In the genomic region with DNA sequence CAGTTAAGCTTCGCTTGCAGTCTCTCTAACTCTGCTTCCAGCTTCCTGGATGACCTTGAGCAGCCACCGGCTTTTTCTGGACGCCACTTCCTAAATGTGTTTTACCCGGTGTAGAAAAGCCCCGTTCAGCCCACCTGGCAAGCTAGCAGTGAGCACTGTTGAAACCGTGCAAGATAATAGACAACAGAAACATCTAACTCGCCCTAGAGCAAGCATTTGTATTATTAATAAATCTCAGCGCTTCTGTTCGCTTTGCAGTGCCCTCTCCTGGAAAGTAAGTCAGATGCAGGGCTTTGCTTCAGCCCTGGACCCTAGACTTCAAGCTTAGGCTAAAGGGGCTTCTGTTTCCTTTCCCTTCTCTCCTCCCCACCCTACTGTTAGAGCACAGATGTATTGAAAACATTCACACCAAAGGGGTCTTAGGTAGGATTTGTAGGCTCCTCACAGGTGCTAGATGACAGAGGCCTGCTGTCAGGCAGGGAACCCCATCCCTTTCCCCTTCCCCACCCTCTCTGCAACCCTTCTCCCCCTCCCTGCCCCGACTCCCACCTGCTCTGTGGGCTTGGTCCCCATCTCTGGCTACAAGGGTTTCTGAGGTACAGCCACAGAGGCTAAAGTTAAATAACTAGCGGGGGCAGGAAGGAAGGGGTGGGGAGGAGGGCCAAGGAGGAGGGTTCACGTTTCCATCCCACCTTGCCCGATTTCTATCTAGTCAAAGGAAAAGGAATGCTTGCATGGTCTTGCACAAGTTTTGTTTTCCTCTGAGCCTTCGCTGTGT, we compare ENCODE assay signal across 8 mouse cellular contexts. TPM values are rescaled to one million over a fixed set of nuclear protein-coding genes. Genes with fewer than 3 reads are reported as not detected.
A peak's percentile ranks its signal among the peaks of the same experiment; 100 is the strongest.
DNase-seq lines count a peak whose midpoint lies in the region; ATAC-seq and TF ChIP-seq lines count a peak whose summit lies in the region.

A gene (minus strand): TSS at position 593 of the 778 bp plus-strand sequence.

- peaks cover 37% of the 10 kb centered on the region for H3K27me3 ChIP-seq in heart, embryonic 15.5 days
- peaks cover 5% of the 10 kb centered on the region for H3K27me3 ChIP-seq in lung, postnatal 0 days (replicated peaks; ENCODE audit: insufficient read depth, low read length)

- DNase-seq in kidney, adult 18-20 months, result peak; percentile 42
- DNase-seq in kidney, adult 8-10 months, result no peak
- peak; percentile 80 for DNase-seq in brain, adult 2 months (ENCODE audit: low read depth, low spot score)
- peak; percentile 54 for DNase-seq in lung, postnatal 0 days (ENCODE audit: low spot score)
- no peak for DNase-seq in right cerebral cortex, postnatal 25 days
- DNase-seq in adrenal gland, adult 18-20 months (ENCODE audit: low spot score in 2 of 2), result no peak
- DNase-seq in right cerebral cortex, postnatal 10 days (ENCODE audit: low spot score in 2 of 2), result no peak

- H3K4me3 ChIP-seq in heart, embryonic 15.5 days, result peak within 1 kb of the TSS; percentile 39
- H3K4me3 ChIP-seq in lung, postnatal 0 days (ENCODE audit: low read depth, low read length), result 0 out of 2 replicates have a peak within 1 kb of the TSS, but pooled peaks have one; percentile 28

- peak within 1 kb of the TSS; percentile 59 for H3K9ac ChIP-seq in heart, embryonic 15.5 days
- peak within 1 kb of the TSS; percentile 10; the same call in 1 of the 2 replicates for H3K9ac ChIP-seq in lung, postnatal 0 days (replicated peaks; ENCODE audit: low read depth)

- no peaks in the 10 kb centered on the region for H3K9me3 ChIP-seq in heart, embryonic 15.5 days (replicated peaks)
- no peaks in the 10 kb centered on the region for H3K9me3 ChIP-seq in lung, postnatal 0 days (ENCODE audit: low read length)

- peaks cover 63% of the 10 kb centered on the region for H3K4me1 ChIP-seq in heart, embryonic 15.5 days (replicated peaks)
- peaks cover 22% of the 10 kb centered on the region for H3K4me1 ChIP-seq in lung, postnatal 0 days (ENCODE audit: insufficient read depth, low read depth, low read length)

- TF ChIP-seq EP300 in lung, postnatal 0 days (IDR thresholded peaks at IDR 0.05), result no peak

- no peak for ATAC-seq in heart, embryonic 15.5 days (replicated peaks; ENCODE audit: insufficient number of reproducible peaks, insufficient read depth, low FRiP score, low read depth)
- ATAC-seq in lung, postnatal 0 days, result no peak

- H3K36me3 ChIP-seq in heart, embryonic 15.5 days, result no peaks in the 10 kb centered on the region
- H3K36me3 ChIP-seq in lung, postnatal 0 days (ENCODE audit: insufficient read depth, low read length), result no peaks in the 10 kb centered on the region

- 0 out of 2 replicates have a peak within 1 kb of the TSS, but pooled peaks have one; percentile 81 for H3K27ac ChIP-seq in heart, embryonic 15.5 days
- no peak within 1 kb of the TSS for H3K27ac ChIP-seq in lung, postnatal 0 days (ENCODE audit: low read length)

- WGBS in heart, embryonic 15.5 days, result 28% methylated on average over 14 of the region's 14 CpGs
- 19% methylated on average over 14 of the region's 14 CpGs for WGBS in lung, postnatal 0 days

- peak; percentile 68 for TF ChIP-seq CTCF in lung, postnatal 0 days (IDR thresholded peaks at IDR 0.05)

- peak within 1 kb of the TSS; percentile 71 for H3K4me2 ChIP-seq in heart, embryonic 15.5 days
- H3K4me2 ChIP-seq in lung, postnatal 0 days (replicated peaks; ENCODE audit: low read depth, low read length), result peak within 1 kb of the TSS; percentile 68

RNA-seq across cellular contexts. Expression of the gene that starts here (rescaled TPM):
- 0.28 and 0.38 TPM in 2 replicates for polyA plus RNA-seq in heart, embryonic 15.5 days (2015; fragmentation: Nextera tagmentation; extraction: Ambion mirVana)
- polyA plus RNA-seq in lung, postnatal 0 days (2015; fragmentation: Nextera tagmentation; extraction: Ambion mirVana), result 0.06 and 0.20 TPM in 2 replicates
- under 1 TPM in 1 of 2 experiments, not detected in 1; 0.51 TPM for total RNA-seq in adrenal gland, adult 18-20 months (2021)

Comparison
In these comparisons a context has a peak if more than half of its experiments do, and no peak if none do; other contexts are left out.
1. DNase-seq: peak in kidney, adult 18-20 months (single experiment) and brain, adult 2 months (single experiment); none in kidney, adult 8-10 months (0 of 2), right cerebral cortex, postnatal 25 days (single experiment), adrenal gland, adult 18-20 months (0 of 2) and right cerebral cortex, postnatal 10 days (0 of 2).
2. Peak in DNase-seq, H3K4me3 ChIP-seq, H3K9ac ChIP-seq and H3K4me2 ChIP-seq in lung, postnatal 0 days; RNA of the gene not detected or under 1 TPM.